Mouse (Mus musculus): ENCODE data around the gene Gtf2ird1.
A peak's percentile ranks its signal among the peaks of the same experiment; 100 is the strongest.
"Not testable (repeated sequence)": the region's sequence is repeated elsewhere in the genome, so short reads cannot be mapped to it uniquely, and the experiment has no call there.

The Gtf2ird1 gene

GRCm38 (mm10) chr5:134456503-134456962 is at the start of gene Gtf2ird1:
Gene Gtf2ird1, minus strand, starts transcription at chr5:134456716.
- DNase-seq (ENCODE audit: low spot score) = peak; percentile 47

GRCm38 (mm10) chr5:134505810-134506292 is 49.3 kb upstream of the Gtf2ird1 start:
- DNase-seq (ENCODE audit: low spot score) = no peak

DNA sequence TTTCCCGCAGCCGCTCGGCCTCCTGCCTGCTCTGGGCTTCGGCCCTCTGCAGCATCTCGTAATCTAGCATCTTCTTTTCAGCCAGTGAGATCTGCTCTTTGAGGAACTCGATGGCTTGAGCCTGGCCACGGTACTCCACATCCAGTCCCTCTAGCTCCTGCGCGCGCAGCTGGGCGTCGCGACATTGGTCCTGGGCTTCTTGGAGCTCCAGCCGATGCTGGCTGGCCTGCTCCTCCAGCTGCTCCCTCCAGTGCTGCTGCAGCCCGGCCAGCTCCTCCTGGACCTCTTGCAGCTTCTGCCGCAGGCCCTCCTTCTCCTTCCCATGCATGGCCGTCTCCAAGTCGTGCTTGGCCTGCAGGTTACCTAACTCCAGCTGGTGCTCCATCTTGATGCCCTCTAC is 46.1 kb upstream of the Gtf2ird1 start:
- DNase-seq (ENCODE audit: low spot score) = no peak

DNA sequence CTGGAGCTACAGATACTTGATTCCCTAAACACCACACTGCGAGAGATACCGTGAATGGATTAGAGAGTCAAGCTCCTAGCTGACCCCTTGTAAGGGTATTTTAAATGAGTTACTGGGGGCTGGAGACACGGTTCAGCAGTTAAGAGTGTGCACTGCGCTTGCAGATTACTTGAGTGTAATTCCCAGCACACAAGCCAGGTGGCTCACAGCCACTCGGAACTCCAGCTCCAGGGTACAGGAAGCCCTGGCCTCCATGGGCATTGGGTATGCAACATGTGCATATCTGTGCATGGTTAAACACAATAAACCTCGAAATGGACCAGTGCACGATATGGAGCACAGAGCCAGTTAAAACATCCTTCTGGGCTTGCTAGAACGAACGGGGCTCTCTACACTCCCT is 44.9 kb upstream of the Gtf2ird1 start:
- no peak for DNase-seq (ENCODE audit: low spot score)

GRCm38 (mm10) chr5:134500681-134501080 is 44.2 kb upstream of the Gtf2ird1 start:
- no peak for DNase-seq (ENCODE audit: low spot score)

DNA sequence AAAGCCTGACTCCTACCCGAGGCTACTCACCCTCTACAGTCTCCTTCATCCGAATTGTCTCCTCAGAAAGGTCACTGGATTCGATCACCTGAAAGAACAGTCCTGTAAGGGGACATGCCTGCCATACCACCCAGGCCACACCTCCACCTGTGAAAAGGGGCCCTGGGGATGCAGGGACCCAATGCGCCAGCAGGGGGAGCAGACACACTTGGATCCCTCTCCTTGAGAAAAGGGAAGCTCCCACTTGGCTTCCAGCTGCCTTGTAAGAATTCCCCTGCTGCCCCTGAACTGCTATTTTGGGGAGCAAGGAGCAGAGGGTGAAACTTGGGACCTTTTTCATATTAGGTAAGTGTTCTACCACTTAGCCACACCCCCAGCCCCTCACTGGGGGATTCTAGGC is 43.5 kb upstream of the Gtf2ird1 start:
- no peak for DNase-seq (ENCODE audit: low spot score)

DNA sequence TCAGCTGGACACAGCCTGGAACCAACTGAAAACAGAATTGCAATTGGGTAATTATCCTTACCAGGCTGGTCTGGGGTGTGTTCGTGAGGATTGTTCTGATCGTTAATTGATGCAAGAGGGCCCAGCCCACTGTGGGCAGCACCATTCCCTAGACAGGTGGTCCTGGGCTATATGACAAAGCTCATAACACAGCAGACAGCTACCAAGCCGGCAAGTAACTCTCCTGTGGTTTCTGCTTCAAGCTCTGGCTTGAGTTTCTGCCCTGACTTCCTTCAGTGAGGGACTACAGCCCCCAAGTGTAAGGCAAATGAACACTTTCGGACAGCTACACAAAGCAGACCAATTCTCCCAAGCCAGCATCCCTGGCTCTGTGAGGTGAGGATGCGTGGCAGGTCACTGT is 40.5 kb upstream of the Gtf2ird1 start:
- no peak for DNase-seq (ENCODE audit: low spot score)

DNA sequence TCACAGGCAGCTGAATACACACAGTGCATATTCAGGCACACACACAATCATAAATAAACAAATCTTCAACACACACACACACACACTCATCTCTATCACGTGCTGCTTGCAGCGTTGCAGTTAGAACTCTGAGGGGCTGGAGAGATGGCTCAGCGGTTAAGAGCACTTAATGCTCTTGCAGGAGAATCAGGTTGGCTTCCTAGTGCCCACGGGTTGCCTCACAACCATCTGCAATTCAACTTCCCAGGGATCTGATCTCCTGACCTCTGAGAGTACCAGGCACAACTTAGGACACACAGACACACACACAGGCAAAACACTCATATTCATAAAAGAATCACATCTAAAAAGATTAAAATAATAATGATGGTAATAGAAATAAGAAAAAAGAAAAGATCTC is 39.3 kb upstream of the Gtf2ird1 start:
- DNase-seq (ENCODE audit: low spot score) = no peak

DNA sequence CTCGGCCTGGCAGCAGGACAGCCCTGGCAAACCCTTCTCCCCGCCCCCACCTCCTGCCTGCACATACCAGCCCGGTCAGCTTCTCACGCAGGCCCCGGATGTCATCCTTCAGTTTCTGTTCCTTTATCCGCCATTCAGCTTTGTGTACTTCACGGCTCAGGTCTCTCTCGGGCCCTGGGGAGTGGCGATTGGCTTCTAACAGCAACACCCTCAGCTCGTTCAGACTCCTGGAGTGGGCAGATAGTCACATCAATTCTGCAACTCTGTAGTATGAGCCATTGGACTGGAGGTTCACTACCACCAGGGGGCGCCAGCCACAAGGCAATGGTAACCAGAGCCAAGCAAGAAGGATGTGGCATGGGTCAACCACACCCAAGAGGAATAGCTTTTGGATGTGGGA is 37.6 kb upstream of the Gtf2ird1 start:
- peak; percentile 76 for DNase-seq (ENCODE audit: low spot score)

- DNase-seq (ENCODE audit: low spot score) = no peak
Measured at GRCm38 (mm10) chr5:134492956-134493355, 36.4 kb upstream of the Gtf2ird1 start.

- DNase-seq (ENCODE audit: low spot score) = peak; percentile 68
Measured at GRCm38 (mm10) chr5:134491712-134492417, 35.3 kb upstream of the Gtf2ird1 start.

GRCm38 (mm10) chr5:134491206-134491605 is 34.7 kb upstream of the Gtf2ird1 start:
- DNase-seq (ENCODE audit: low spot score) = no peak

DNA sequence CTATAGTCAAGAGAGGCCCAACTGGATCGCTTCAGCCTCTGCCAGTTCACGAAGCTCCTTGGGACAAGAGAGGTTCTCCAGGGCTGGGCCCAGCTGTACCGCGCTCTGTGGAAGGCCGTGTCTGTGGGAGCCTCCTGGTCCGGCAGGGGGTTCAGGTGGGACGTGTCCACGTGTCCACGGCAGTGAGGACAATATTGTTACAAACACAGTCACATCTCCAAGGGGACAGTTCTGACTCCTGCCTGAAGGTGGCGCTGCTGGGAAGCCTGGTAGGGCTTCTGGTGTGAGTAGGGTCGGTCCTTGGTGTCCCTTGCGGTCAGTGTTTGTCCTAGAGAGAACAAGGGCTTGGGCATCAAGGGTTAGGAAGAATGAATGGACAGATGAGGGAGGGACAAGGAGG is 33.9 kb upstream of the Gtf2ird1 start:
- no peak for DNase-seq (ENCODE audit: low spot score)

DNA sequence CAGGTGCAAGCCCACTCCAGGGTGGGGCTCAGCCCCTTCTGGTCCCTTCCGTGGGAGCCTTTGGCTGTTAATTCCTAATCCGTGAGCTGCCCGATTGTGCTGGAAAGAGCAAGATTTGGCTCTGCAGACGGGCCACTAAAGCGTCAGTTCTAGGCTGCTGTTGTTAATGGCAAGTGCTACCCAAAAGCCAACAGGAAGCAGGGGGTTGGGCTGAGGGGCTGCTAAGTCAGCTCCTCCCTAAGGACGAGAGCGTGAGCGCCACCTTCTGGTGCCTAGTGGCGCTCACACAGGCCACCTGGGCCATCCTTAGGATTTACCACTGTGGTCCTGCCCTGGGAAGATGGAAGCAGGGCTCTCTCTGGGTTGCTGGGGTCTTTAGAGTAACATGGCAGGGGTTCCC is 33.1 kb upstream of the Gtf2ird1 start:
- no peak for DNase-seq (ENCODE audit: low spot score)

DNA sequence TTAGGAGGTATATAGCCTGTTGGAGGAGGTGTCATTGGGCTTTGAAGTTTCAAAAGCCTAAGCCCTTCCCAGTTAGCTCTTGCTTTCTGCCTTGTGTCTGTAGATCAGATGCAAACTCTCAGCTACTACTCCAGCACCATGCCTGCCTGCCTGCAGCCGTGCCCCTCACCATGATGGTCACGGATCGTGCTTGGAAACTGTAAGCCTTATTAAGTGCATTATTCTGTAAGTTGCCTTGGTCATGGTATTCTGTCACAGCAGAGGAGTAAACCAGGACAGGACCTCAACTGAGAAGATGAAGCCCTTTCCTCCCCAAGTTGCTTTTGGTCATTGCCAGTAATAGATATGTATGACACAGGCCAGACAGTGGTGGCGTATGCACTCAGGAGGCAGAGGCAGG is 32.1 kb upstream of the Gtf2ird1 start:
- no peak for DNase-seq (ENCODE audit: low spot score)

GRCm38 (mm10) chr5:134488042-134488441 is 31.5 kb upstream of the Gtf2ird1 start:
- no peak for DNase-seq (ENCODE audit: low spot score)

GRCm38 (mm10) chr5:134485900-134486665 is 29.6 kb upstream of the Gtf2ird1 start:
- DNase-seq (ENCODE audit: low spot score) = peak; percentile 38

DNA sequence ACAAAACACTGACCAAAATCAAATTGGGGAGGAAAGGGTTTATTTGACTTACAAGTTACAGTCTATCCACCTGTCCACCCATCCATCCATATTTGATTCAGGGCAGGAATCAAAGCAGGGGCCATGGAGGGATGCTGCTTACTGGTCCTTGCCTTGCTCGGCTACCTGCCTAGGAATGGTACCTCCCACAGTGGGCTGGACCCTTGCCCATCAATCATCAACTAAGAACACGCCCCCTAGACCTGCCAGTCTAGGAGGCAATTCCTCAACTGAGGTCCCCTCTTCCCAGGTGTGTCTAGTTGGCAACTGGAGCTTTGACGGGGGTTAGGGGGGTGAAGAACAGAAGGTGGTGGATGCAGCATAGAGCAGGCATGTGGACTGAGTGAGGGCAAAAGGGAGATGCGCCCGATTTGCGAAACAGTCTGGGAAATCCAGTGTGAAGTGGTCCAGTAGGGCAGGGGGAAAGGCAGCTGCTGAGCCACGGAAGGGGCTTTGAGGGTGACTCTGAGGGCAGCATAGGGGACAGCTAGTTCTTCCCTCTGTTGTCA is 28.7 kb upstream of the Gtf2ird1 start:
- DNase-seq (ENCODE audit: low spot score) = no peak

GRCm38 (mm10) chr5:134483291-134483690 is 26.8 kb upstream of the Gtf2ird1 start:
- no peak for DNase-seq (ENCODE audit: low spot score)

DNA sequence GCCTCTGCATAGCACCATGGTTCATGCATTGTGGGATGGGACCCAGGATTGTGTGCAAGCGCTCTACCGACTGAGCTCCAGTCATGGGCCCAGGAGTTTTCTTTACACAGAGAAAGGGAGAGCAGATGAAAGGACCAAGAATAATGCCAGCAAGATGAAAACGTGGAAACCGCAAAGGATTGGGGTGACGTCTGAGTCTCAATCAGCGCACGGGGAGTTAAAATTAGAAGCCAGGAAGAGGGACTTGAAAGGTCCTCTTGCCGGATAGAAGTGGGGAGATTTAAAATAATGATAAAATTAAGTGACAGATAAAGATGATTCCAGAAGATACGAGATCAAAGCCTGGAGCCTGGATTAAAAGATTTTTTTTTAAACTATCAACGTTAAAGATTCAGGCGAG is 25.8 kb upstream of the Gtf2ird1 start:
- DNase-seq (ENCODE audit: low spot score) = no peak

DNA sequence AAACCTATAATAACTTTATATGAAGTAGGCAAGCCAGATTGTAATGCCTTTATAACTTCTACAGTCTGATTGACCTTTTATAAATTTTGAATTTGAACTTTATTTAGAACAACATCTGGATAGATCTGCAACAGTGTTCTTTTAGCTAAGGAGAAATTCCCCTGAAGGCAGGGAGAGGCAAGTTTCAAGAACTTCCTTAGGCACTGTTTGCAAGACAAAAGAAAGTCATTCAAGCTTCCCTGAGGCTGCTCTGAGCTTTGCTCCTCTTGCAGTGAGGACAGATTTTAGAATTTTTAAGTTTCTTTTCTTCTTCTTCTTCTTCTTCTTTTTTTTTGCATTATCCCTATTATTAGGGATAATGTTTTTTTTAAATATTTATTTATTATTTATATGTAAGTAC is 22.4 kb upstream of the Gtf2ird1 start:
- DNase-seq (ENCODE audit: low spot score) = not testable (repeated sequence)

DNA sequence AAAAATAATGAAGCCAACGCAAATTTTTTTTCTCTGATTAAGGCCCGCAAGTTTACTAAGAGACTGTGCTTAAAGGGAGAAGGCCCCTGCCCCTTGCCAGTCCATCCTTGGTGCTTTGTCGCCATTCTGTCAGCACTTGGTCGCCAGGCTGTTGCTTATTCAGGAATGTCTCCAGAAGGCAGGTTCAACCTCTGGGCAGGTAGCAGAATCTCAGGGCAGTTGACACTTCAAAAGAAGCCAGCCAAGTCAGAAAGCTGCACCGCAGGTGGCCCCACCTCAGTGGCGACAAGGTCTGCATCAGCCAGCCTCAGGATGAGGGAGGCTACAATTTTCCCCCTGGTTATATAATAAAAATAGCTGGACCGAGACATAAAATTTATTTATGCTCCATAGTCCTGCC is 19.2 kb upstream of the Gtf2ird1 start:
- not testable (repeated sequence) for DNase-seq (ENCODE audit: low spot score)

DNA sequence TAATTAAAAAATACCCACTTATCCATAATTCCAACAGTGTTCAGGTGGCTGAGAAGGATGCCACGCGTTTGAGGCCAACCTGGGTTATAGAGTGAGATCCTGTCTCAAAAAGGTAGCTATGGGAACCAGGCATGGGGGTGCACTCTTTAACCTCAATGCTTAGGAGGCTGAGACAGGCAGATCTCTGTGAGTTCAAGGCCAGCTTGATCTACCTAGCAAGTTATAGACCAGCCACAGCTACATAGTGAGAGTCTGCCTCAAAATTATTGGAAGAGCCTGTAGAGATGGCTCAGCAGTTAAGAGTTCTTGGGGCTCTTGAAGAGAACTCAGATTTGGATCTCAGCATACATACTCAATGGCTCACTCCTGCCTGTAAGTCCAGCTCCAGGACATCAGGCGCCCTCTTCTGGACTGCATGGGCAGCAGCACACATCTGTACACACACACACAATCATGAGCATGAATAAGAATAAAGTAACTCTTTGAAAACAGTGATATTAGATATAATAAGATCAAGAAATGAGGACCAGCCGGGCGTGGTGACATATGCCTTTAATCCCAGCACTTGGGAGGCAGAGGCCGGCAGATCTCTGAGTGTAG is 18.6 kb upstream of the Gtf2ird1 start:
- no peak for DNase-seq (ENCODE audit: low spot score)
